Mouse (Mus musculus) liver, adult 2 months (tissue): Measurements from ENCODE around the gene Ascc2. TPM values are rescaled to one million over a fixed set of nuclear protein-coding genes. Genes with fewer than 3 reads are reported as not detected.

Experiments
- DNase-seq: peaks from one replicate; pipeline ENCODE4 v3.0.0-alpha.2; 2011; ENCODE audit warnings: low read depth, low spot score; ENCODE audit errors: extremely low read depth
- H3K27ac ChIP-seq: fragments of 200-500 bp; replicated peaks from 2 replicates; pipeline ENCODE4 v1.5.1; 2012; ENCODE audit warnings: low read depth, mild to moderate bottlenecking, control low read depth, inconsistent platforms, low read length; ENCODE audit not compliant: insufficient read depth
- H3K27me3 ChIP-seq: fragments of 200-500 bp; 2 replicates; pipeline ENCODE4 v1.6.1; 2012; ENCODE audit warnings: mild to moderate bottlenecking, moderate library complexity, low read length, inconsistent platforms; ENCODE audit not compliant: control insufficient read depth, insufficient read depth
- H3K36me3 ChIP-seq: fragments of 200-500 bp; 2 replicates; pipeline ENCODE4 v1.6.1; 2012; ENCODE audit warnings: low read length, inconsistent platforms; ENCODE audit not compliant: control insufficient read depth, insufficient read depth
- H3K4me1 ChIP-seq: fragments of 200-500 bp; 2 replicates; pipeline ENCODE4 v1.6.1; 2011; ENCODE audit warnings: low read length; ENCODE audit not compliant: control insufficient read depth, insufficient read depth
- H3K4me3 ChIP-seq: fragments of 200-500 bp; 2 replicates; pipeline ENCODE4 v1.5.1; 2011; ENCODE audit warnings: low read depth, mild to moderate bottlenecking, control low read depth, low read length, moderate library complexity; ENCODE audit not compliant: insufficient read depth
- H3K79me2 ChIP-seq: fragments of 200-500 bp; 2 replicates; pipeline ENCODE4 v1.6.1; 2012; ENCODE audit warnings: inconsistent platforms, mild to moderate bottlenecking, low read length, moderate library complexity; ENCODE audit not compliant: control insufficient read depth, insufficient read depth
- H3K9ac ChIP-seq: fragments of 200-500 bp; 2 replicates; pipeline ENCODE4 v1.6.1; 2012; ENCODE audit warnings: low read depth, mild to moderate bottlenecking, control low read depth, inconsistent platforms, low read length
- CTCF ChIP-seq: fragments of 200-500 bp; IDR thresholded peaks from 2 replicates; pipeline ENCODE4 v1.5.1; 2011; ENCODE audit warnings: low read depth, low read length, control low read depth
- POLR2A ChIP-seq: fragments of 200-500 bp; IDR thresholded peaks from 2 replicates; pipeline ENCODE4 v1.6.1; 2011; ENCODE audit warnings: low read length, control low read depth; ENCODE audit not compliant: insufficient read depth; ENCODE audit errors: extremely low read depth
- WGBS: fragments of 180-500 bp; shearing (Covaris S2); methylation state at CpG from one replicate; pipeline ENCODE4 v1.1.7; 2018; 5-methylcytosine and 5-hydroxymethylcytosine counted together
- polyA plus RNA-seq: library from polyadenylated mRNA; depleted of rRNA; stranded (reverse); fragments of >200 nt; gene quantifications from 2 replicates; pipeline ENCODE4 v1.2.3, GENCODE M21; 2012
- total RNA-seq: library from RNA; depleted of rRNA; stranded (reverse); fragments of >200 nt; gene quantifications from 2 replicates; pipeline ENCODE4 v1.2.3, GENCODE M21; 2014

Gene Ascc2
- total and polyA plus RNA-seq, 2 experiments, result 8.5 to 9.9 TPM

DNA sequence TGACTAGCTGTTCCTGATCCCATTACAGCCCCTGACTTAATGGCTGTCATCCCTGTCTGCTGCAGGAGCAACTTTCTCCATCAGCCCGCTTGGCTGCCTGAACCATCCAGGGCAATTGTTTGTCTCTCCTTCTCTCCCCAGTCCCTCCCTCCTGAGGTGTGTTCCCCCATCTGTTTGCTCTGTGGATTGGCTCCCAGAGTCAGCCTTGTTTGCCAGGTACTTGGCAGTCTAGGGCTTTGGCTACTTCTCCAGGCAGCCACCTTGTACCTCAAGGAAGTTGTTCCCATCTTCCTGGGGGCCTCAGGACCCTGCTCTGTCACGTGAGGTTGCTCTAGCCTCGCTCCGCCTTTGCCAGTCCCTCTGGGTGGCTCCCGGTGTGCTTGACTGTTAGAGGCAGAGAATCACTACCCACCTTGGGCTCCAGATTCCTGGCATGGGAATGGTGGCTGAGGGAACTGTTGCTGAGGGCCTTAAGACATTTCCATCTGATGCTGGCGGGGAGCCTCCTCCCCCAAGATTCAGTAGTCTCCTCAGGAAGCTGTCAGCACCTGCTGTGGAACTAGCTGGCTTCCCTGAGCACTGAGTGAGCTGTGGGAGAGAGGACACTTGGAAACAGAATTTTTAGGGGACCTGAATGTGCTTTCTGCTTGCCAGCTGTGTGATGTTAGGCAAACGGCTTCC lies 83.5 kb downstream of the Ascc2 start:
- TF ChIP-seq CTCF, result no peak
- no peak for TF ChIP-seq POLR2A
- WGBS, result 73% methylated on average over 7 of the region's 7 CpGs

DNA sequence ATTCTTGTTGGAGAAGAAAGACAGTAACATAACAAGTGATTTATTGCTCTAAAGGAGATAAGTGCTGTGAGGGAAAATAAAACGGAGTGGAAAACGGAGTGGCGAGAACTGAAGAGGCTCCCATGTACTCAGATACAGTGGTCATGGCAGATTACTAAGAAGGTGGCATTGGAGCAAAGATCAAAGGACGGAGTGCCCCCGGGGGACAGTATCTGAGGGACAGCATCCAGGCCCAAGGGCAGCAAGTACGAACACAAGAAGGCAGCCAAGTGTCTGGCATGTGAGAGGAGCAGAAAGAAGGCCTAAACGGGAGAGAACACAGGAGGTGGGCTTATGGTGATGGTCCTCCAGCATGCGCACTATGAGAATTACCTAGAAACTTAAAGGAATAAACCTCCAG lies 84.2 kb downstream of the Ascc2 start:
- H3K27me3 ChIP-seq, result no peaks in the 10 kb centered on the region
- no peak overlapping the region for H3K4me3 ChIP-seq
- H3K4me1 ChIP-seq, result no peaks in the 10 kb centered on the region
- no peak for DNase-seq
- H3K36me3 ChIP-seq, result no peaks in the 10 kb centered on the region
- H3K9ac ChIP-seq, result no peak overlapping the region
- TF ChIP-seq POLR2A, result no peak
- TF ChIP-seq CTCF, result no peak
- no peaks in the 10 kb centered on the region for H3K79me2 ChIP-seq
- 92% methylated on average over 8 of the region's 8 CpGs for WGBS
- no peak overlapping the region for H3K27ac ChIP-seq

More for the DNA sequence above, 83.5 kb downstream of the Ascc2 start:
- H3K27ac ChIP-seq, result no peak overlapping the region
- H3K4me1 ChIP-seq, result no peaks in the 10 kb centered on the region
- no peak overlapping the region for H3K9ac ChIP-seq
- H3K79me2 ChIP-seq, result no peaks in the 10 kb centered on the region
- no peak overlapping the region for H3K4me3 ChIP-seq
- no peaks in the 10 kb centered on the region for H3K27me3 ChIP-seq
- no peak for DNase-seq
- no peaks in the 10 kb centered on the region for H3K36me3 ChIP-seq

DNA sequence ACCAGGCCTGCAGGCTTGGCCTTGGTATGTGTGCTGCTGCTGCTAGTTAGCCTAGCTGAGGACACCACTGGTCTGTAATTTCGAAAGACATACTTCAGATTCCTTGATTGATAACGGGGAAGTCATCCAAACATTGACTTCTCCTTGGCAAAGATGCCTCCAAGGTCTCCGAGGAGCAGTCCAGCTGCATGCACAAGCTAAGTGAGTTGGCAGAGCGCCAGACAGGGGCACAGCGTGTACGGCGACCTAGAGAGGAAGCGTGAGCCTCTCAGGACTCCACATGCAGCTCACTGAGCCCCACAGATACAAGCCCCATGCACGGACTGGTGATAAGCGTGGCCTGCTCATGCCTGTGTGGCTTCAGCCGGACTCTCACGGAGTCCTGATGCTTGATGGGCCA lies 92.1 kb downstream of the Ascc2 start:
- Histone ChIP-seq H3K27ac (no peak overlapping the region), H3K4me3 (no peak overlapping the region), H3K27me3 (no peaks in the 10 kb centered on the region), H3K79me2 (no peaks in the 10 kb centered on the region), H3K4me1 (no peaks in the 10 kb centered on the region), H3K9ac (no peak overlapping the region), H3K36me3 (no peaks in the 10 kb centered on the region)
- DNase-seq, result no peak
- no peak for TF ChIP-seq CTCF
- no peak for TF ChIP-seq POLR2A
- WGBS, result 68% methylated on average over 12 of the region's 12 CpGs

DNA sequence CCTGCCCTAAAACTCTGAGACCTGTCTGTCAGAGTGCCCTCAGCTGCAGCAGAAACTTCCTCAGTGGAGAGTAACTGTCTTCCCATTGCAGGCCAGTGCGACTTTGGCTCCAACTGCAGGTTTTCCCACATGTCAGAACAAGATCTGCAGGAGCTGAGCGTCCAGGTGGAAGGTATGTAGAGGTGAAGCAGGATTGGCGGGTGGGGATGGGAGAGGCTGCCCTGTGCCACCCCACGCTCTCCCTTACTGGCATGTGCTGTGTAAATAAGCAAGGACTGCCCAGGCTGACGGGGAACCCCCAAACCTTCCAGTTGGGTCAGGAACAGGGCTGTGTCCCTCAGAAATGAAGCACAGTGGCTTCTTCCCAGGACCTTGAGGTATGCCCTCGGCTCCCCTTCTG lies 92.5 kb downstream of the Ascc2 start:
- DNase-seq, result no peak
- 89% methylated on average over 6 of the region's 6 CpGs for WGBS
- H3K79me2 ChIP-seq, result no peaks in the 10 kb centered on the region
- TF ChIP-seq CTCF, result no peak
- TF ChIP-seq POLR2A, result no peak
- no peak overlapping the region for H3K9ac ChIP-seq
- H3K4me1 ChIP-seq, result no peaks in the 10 kb centered on the region
- H3K27me3 ChIP-seq, result no peaks in the 10 kb centered on the region
- H3K4me3 ChIP-seq, result no peak overlapping the region
- H3K27ac ChIP-seq, result no peak overlapping the region
- H3K36me3 ChIP-seq, result no peaks in the 10 kb centered on the region

DNA sequence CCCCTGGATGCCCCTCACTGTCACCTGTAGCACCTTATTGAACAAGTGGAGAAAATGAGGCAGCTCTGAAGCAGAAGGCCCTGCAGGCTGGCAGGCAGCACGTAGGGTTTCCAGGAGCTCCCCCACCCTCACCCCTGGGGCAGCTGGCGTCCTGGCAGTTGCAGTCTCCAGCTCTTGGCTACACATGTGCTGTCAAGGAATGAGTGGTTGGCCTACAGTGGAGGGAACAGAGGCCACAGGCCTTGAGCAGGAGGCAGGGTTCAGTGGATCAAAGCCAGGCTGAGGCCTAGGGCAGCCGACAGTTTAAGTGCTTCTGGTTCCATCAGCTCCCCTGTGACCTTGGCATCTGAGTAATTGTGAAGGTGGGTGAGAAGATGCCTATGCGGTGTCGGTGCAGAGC lies 93.4 kb downstream of the Ascc2 start:
- no peak overlapping the region for H3K27ac ChIP-seq
- H3K4me1 ChIP-seq, result no peaks in the 10 kb centered on the region
- WGBS, result 89% methylated on average over 5 of the region's 5 CpGs
- H3K79me2 ChIP-seq, result no peaks in the 10 kb centered on the region
- H3K27me3 ChIP-seq, result no peaks in the 10 kb centered on the region
- no peaks in the 10 kb centered on the region for H3K36me3 ChIP-seq
- H3K4me3 ChIP-seq, result no peak overlapping the region
- DNase-seq, result no peak
- H3K9ac ChIP-seq, result no peak overlapping the region
- TF ChIP-seq CTCF, result no peak
- no peak for TF ChIP-seq POLR2A

DNA sequence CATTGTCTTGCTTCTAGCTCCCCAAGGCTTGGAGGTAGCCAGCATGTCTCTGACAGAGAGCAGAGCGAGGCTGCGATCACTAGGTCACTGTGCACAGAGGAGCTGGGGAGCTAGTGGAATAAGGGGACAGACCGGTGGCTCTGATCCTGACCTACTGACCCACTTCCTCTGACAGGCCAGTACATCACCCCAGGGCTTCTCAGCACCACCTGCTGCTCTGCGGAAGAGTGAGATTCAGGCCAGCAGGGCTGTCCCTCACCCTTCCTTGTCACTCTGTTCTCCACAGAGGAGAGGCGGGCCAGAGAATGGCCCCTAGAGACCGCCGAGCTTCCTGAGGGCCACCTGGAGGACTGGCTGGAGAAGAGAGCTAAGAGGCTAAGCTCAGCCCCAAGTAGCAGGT lies 94.2 kb downstream of the Ascc2 start:
- Histone ChIP-seq H3K4me1 (no peaks in the 10 kb centered on the region), H3K9ac (no peak overlapping the region), H3K27ac (no peak overlapping the region), H3K4me3 (no peak overlapping the region), H3K27me3 (no peaks in the 10 kb centered on the region), H3K79me2 (no peaks in the 10 kb centered on the region), H3K36me3 (no peaks in the 10 kb centered on the region)
- WGBS, result 90% methylated on average over 7 of the region's 7 CpGs
- DNase-seq, result no peak
- TF ChIP-seq CTCF (no peak), POLR2A (no peak)
